Mouse (Mus musculus) forebrain, embryonic 15.5 days (tissue): ENCODE measurements at regions not wholly inside any gene's neighbourhood (a gene's known extent, or its start where the extent isn't known, plus 50 kb on each side); places are given as distances from the start of the nearest gene placed in this dataset.

Experiments
- ATAC-seq: fragments of 200-750 bp; cut with Nextera tagmentation; replicated peaks from 2 replicates; pipeline ENCODE4 v1.8.0; 2017; ENCODE audit warnings: mild to moderate bottlenecking, moderate TSS enrichment, moderate library complexity
- H3K27ac ChIP-seq: fragments of 300-500 bp; sonication (generic); replicated peaks from 2 replicates; pipeline ENCODE4 v1.5.1; 2015; ENCODE audit warnings: mild to moderate bottlenecking, inconsistent platforms
- H3K27me3 ChIP-seq: fragments of 300-500 bp; sonication (generic); 2 replicates; pipeline ENCODE4 v1.6.1; 2015; ENCODE audit warnings: inconsistent platforms
- H3K36me3 ChIP-seq: fragments of 300-500 bp; sonication (generic); 2 replicates; pipeline ENCODE4 v1.6.1; 2015; ENCODE audit warnings: mild to moderate bottlenecking, inconsistent platforms
- H3K4me1 ChIP-seq: fragments of 300-500 bp; sonication (generic); 2 replicates; pipeline ENCODE4 v1.6.1; 2015; ENCODE audit warnings: inconsistent platforms
- H3K4me2 ChIP-seq: fragments of 300-500 bp; sonication (generic); replicated peaks from 2 replicates; pipeline ENCODE4 v1.6.1; 2015; ENCODE audit warnings: mild to moderate bottlenecking, inconsistent platforms
- H3K4me3 ChIP-seq: fragments of 300-500 bp; sonication (generic); 2 replicates; pipeline ENCODE4 v1.5.1; 2015; ENCODE audit warnings: mild to moderate bottlenecking, inconsistent platforms
- H3K9ac ChIP-seq: fragments of 300-500 bp; sonication (generic); replicated peaks from 2 replicates; pipeline ENCODE4 v1.6.1; 2015; ENCODE audit warnings: mild to moderate bottlenecking, inconsistent platforms
- H3K9me3 ChIP-seq: fragments of 300-500 bp; sonication (generic); 2 replicates; pipeline ENCODE4 v1.6.1; 2016; ENCODE audit warnings: inconsistent platforms
- WGBS: fragments of 180-500 bp; shearing (Covaris S2); methylation state at CpG from one replicate; pipeline ENCODE4 v1.1.7; 2015; ENCODE audit warnings: mixed read lengths; 5-methylcytosine and 5-hydroxymethylcytosine counted together

DNA sequence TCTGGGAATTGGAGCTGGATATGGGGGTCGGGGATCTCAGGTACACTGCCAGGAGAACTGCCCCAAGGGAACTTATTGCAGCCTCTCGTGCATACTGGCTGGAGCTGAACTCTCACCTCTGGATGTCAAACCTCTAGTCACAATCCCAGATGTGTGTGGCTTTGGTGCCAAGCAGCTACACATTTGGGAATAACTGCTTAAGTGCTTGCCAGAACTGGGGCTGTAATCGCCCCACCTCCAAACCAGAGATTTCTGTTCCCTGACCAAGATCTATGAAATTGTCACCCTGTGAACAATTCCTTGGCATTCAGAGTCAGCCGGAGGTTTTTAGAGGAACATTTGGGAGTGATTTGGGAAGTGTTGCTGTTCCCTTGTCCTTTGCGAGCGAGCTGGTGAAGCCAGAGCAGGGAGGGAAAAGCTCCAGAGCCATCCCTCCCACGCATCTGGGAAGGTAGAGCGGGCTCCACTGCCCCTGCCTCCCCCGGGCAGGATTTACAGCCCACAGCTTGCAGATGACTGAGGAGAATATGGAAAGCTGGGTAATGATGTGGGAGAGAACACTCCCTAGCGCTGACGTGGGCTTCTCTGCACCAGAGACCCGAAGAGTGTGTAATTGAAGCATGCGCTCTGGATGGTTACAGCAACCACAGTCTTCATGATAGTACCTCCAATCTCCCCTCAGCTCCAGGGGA, 336.1 kb downstream of the Rps24 start:
- peaks cover 25% of the 10 kb centered on the region for H3K4me1 ChIP-seq
- no peaks in the 10 kb centered on the region for H3K36me3 ChIP-seq
- H3K27me3 ChIP-seq, result no peaks in the 10 kb centered on the region
- ATAC-seq, result no peak
- no peak overlapping the region for H3K27ac ChIP-seq
- no peaks in the 10 kb centered on the region for H3K9me3 ChIP-seq
- H3K9ac ChIP-seq, result no peak overlapping the region
- 85% methylated on average over 13 of the region's 13 CpGs for WGBS
- no peak overlapping the region for H3K4me3 ChIP-seq
- no peak overlapping the region for H3K4me2 ChIP-seq

DNA sequence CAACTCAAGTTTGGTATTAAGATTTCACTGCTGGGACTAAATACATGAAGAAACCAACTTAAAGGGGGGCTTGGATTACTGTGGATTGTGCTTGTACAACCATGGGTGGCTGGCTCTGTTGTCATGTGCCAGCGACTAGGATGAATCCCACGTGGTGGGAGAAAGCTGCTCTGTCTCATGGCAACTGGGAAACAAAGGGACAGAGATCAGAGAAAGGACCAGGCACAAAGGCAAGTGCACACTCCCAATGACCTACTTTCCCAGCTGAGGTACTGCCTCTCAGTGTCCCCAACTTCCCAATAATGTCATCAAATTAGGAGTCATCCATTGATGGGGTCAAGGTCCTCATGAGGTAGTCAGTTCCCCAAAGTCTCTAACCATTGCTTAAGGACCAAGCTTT, 337.4 kb downstream of the Rps24 start:
- Histone ChIP-seq H3K9ac (no peak overlapping the region), H3K27me3 (no peaks in the 10 kb centered on the region), H3K4me3 (no peak overlapping the region), H3K9me3 (no peaks in the 10 kb centered on the region), H3K36me3 (no peaks in the 10 kb centered on the region), H3K27ac (no peak overlapping the region), H3K4me2 (no peak overlapping the region), H3K4me1 (peaks cover 38% of the 10 kb centered on the region)
- ATAC-seq, result no peak
- WGBS, result 33% methylated on average over 2 of the region's 2 CpGs

DNA sequence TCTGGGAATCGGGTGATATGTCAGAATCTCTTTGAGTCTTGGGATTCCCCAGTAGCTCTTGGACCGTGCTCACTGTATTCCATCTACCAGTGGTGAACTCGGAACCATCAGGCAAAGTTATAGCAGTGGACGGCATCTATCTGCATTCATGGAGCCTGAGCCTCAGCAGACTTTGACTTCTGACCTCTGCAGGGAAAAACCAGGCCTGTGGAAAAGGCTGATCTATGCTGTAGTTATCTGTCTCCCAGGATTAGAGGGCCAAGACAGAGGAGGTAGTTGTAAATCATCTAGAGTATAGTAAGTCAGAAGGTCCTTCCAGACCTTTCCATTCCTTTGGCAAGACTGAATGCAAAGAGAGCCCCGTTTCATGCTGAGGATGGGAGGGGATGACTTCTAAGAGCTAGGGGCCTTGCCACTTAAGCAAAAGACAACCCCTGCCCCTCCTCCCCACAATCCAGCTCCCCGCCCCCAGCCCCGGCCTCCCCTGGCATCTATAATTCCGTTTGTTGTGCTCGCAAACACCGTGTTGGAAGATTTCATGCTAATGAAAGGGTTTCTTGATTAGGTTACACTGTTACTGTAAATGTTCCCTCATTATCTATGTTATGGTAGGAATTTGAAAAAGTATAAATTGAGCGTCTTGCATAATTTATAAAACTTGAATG, 338.9 kb downstream of the Rps24 start:
- Histone ChIP-seq H3K27me3 (no peaks in the 10 kb centered on the region), H3K36me3 (no peaks in the 10 kb centered on the region), H3K9ac (no peak overlapping the region), H3K9me3 (no peaks in the 10 kb centered on the region), H3K4me2 (no peak overlapping the region), H3K27ac (peak overlapping the region; percentile 83), H3K4me3 (no peak overlapping the region), H3K4me1 (peaks cover 38% of the 10 kb centered on the region)
- 38% methylated on average over 11 of the region's 11 CpGs for WGBS
- ATAC-seq, result no peak

GRCm38 (mm10) chr14:24826471-24827337, 339.8 kb downstream of the Rps24 start:
- Histone ChIP-seq H3K4me1 (peaks cover 38% of the 10 kb centered on the region), H3K27ac (peak overlapping the region; percentile 83), H3K27me3 (no peaks in the 10 kb centered on the region), H3K36me3 (no peaks in the 10 kb centered on the region), H3K9me3 (no peaks in the 10 kb centered on the region), H3K4me3 (no peak overlapping the region), H3K4me2 (no peak overlapping the region), H3K9ac (no peak overlapping the region)
- no peak for ATAC-seq
- WGBS, result 9% methylated on average over 13 of the region's 13 CpGs

- WGBS, result 9% methylated on average over 8 of the region's 8 CpGs
- no peak overlapping the region for H3K4me3 ChIP-seq
- no peaks in the 10 kb centered on the region for H3K9me3 ChIP-seq
- H3K4me1 ChIP-seq, result peaks cover 38% of the 10 kb centered on the region
- no peak overlapping the region for H3K4me2 ChIP-seq
- no peaks in the 10 kb centered on the region for H3K36me3 ChIP-seq
- peak; percentile 73 for ATAC-seq
- no peaks in the 10 kb centered on the region for H3K27me3 ChIP-seq
- no peak overlapping the region for H3K9ac ChIP-seq
- H3K27ac ChIP-seq, result peak overlapping the region; percentile 83
These were observed 340.6 kb downstream of the Rps24 start for GRCm38 (mm10) chr14:24827381-24828031.

GRCm38 (mm10) chr14:24829001-24829400, 342.1 kb downstream of the Rps24 start:
- 53% methylated on average over 6 of the region's 6 CpGs for WGBS
- Histone ChIP-seq H3K4me2 (no peak overlapping the region), H3K27me3 (no peaks in the 10 kb centered on the region), H3K9me3 (no peaks in the 10 kb centered on the region), H3K9ac (no peak overlapping the region), H3K27ac (0 out of 2 replicates have a peak overlapping the region, but pooled peaks have one; percentile 83), H3K36me3 (no peaks in the 10 kb centered on the region), H3K4me1 (peaks cover 49% of the 10 kb centered on the region), H3K4me3 (no peak overlapping the region)
- no peak for ATAC-seq

DNA sequence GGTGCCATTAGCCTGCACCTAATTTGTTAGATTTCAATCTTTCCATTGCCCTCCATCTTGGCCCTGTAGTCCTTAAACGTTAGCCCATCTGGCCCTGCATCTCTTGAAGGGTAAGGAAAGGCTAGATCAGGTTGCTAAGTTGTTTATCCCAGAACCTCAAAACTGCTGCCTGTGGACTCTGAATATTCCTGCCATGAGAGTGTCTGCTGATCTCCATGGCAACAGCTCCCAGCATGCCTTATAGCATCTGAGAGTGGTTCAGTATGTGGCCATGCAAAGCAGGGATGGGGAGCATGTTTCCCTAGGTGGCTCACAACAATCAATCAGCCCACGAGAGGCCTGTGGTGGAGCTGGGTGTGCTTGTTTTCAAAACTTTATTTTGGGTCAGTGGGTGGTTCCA, 346.3 kb downstream of the Rps24 start:
- Histone ChIP-seq H3K27ac (peak overlapping the region; percentile 28), H3K4me2 (no peak overlapping the region), H3K4me1 (peaks cover 22% of the 10 kb centered on the region), H3K9ac (no peak overlapping the region), H3K27me3 (no peaks in the 10 kb centered on the region), H3K36me3 (no peaks in the 10 kb centered on the region), H3K4me3 (no peak overlapping the region), H3K9me3 (no peaks in the 10 kb centered on the region)
- no peak; the same call in 1 of the 2 replicates for ATAC-seq
- WGBS, result 24% methylated on average over 2 of the region's 2 CpGs

- Histone ChIP-seq H3K4me2 (no peak overlapping the region), H3K9ac (no peak overlapping the region), H3K9me3 (no peaks in the 10 kb centered on the region), H3K27me3 (no peaks in the 10 kb centered on the region), H3K4me1 (peaks cover 32% of the 10 kb centered on the region), H3K36me3 (no peaks in the 10 kb centered on the region), H3K4me3 (no peak overlapping the region), H3K27ac (no peak overlapping the region)
- ATAC-seq, result no peak
- WGBS, result 68% methylated on average over 4 of the region's 4 CpGs
These were observed 351.3 kb downstream of the Rps24 start for GRCm38 (mm10) chr14:24838219-24838618.

DNA sequence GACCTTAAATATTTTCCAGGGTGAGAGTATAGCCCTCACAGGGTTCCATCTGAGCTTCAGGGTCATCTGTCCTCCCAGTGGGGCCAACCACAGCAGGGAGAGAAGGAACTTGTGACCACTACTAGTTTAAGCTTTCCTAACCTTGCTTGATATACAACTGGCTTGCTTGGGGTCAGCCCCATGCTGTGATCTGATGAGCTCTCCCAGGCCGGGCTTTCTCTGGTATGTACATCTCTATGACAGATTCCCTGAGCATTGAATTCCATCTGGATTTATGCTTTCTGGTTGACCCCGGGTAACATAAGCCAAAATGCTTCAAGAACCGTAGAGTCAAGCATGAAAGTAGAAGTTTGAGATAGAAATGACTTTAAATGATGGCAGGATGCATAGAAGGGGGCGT, 352.1 kb downstream of the Rps24 start:
- H3K4me2 ChIP-seq, result no peak overlapping the region
- no peaks in the 10 kb centered on the region for H3K27me3 ChIP-seq
- ATAC-seq, result no peak
- no peaks in the 10 kb centered on the region for H3K36me3 ChIP-seq
- WGBS, result 85% methylated on average over 4 of the region's 4 CpGs
- no peaks in the 10 kb centered on the region for H3K9me3 ChIP-seq
- no peak overlapping the region for H3K4me3 ChIP-seq
- no peak overlapping the region for H3K27ac ChIP-seq
- H3K4me1 ChIP-seq, result peaks cover 27% of the 10 kb centered on the region
- no peak overlapping the region for H3K9ac ChIP-seq

DNA sequence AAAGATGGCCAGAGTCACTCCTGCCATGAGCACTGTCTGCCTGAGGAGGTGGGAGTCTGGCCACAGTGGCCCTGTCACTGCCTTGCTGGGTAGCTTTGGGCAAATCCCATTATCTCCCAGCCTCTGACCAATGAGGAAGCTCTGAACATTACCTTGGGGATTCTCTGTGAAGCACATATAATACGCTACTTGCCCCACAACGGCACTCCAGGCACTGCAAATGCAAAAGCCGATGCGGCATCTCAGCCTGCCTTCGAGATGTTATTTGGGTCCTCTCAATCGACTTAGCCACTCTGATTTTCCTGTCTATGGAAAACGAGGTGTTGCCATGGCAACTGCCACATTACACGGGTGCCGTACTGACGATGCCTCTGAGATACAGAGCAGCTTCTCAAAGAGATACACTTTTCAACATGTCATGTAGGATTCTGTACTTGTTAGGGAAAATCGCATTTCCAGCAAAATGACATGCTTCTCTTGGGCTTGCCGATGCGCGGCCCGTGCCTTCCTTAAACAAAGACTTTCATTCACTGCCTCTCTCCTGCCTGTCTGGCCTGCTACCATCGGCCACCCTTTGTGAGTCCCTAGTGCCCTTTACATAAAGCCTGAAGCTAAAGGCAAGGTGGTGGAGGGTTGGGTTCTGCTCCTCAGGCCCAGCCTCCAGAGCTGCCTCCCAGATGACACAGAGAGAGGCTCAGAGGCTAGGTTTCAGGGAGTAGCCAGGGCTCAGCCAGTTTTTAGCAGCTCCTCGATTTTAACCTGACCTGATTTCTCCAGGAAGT, 355.0 kb downstream of the Rps24 start:
- peak overlapping the region; percentile 93 for H3K27ac ChIP-seq
- ATAC-seq, result peak; percentile 91
- H3K9me3 ChIP-seq, result no peaks in the 10 kb centered on the region
- H3K27me3 ChIP-seq, result no peaks in the 10 kb centered on the region
- H3K4me1 ChIP-seq, result peaks cover 27% of the 10 kb centered on the region
- H3K36me3 ChIP-seq, result no peaks in the 10 kb centered on the region
- 9% methylated on average over 17 of the region's 17 CpGs for WGBS
- no peak overlapping the region for H3K9ac ChIP-seq
- peak overlapping the region; percentile 22; the same call in 1 of the 2 replicates for H3K4me2 ChIP-seq
- no peak overlapping the region for H3K4me3 ChIP-seq

GRCm38 (mm10) chr14:24843626-24844025, 356.7 kb downstream of the Rps24 start:
- Histone ChIP-seq H3K27me3 (no peaks in the 10 kb centered on the region), H3K4me3 (no peak overlapping the region), H3K36me3 (no peaks in the 10 kb centered on the region), H3K9me3 (no peaks in the 10 kb centered on the region), H3K4me2 (no peak overlapping the region), H3K27ac (no peak overlapping the region), H3K9ac (no peak overlapping the region), H3K4me1 (peaks cover 27% of the 10 kb centered on the region)
- 84% methylated on average over 4 of the region's 4 CpGs for WGBS
- ATAC-seq, result no peak
